Mouse (Mus musculus) C2C12 (cell line): ENCODE data around the gene Ccdc32.

Experiments
- CTCF ChIP-seq: IDR thresholded peaks from one replicate; pipeline ENCODE4 v1.5.1; 2011; ENCODE audit not compliant: control insufficient read depth, insufficient read depth, insufficient read length
- MAX ChIP-seq: IDR thresholded peaks from one replicate; pipeline ENCODE4 v1.6.1; 2011; ENCODE audit warnings: mild to moderate bottlenecking, control low read depth

GRCm38 (mm10) chr2:118972687-118973376 lies 56.4 kb downstream of the Ccdc32 start:
- TF ChIP-seq CTCF = peak; percentile 75
- peak; percentile 76 for TF ChIP-seq MAX
